ENCODE assay signal across 8 mouse cellular contexts in the genomic region with DNA sequence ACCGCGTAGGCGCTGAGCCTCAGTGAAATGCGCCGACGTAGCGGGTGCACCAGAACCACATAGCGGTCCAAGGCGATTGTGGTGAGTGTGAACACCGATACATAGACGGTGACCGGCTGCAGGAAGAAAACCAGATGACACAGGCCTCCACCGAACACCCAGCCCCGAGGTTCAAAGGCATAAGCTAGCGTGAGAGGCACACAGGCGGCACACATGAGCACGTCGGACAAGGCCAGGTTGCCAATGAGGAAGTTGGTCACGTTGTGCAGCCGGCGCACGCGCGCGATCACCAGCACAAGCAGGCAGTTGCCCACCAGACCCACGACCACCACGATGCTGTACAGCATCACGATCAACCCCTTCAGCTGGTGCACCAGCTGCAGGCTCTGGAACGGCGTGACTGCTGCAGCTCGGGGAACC. TPM values are rescaled to one million over a fixed set of nuclear protein-coding genes. Genes with fewer than 3 reads are reported as not detected.
DNase-seq lines count a peak whose midpoint lies in the region; ATAC-seq lines count a peak whose summit lies in the region.

No protein-coding gene starts in this region.

- peak overlapping the region; percentile 46 for H3K4me2 ChIP-seq in kidney, embryonic 16.5 days (replicated peaks; ENCODE audit: low read depth, low read length)
- peak overlapping the region; percentile 56 for H3K4me2 ChIP-seq in forebrain, embryonic 11.5 days (ENCODE audit: low read depth, low read length, severe bottlenecking)
- H3K4me2 ChIP-seq in limb, embryonic 13.5 days (replicated peaks) = peak overlapping the region; percentile 60
- peak overlapping the region; percentile 54 for H3K4me2 ChIP-seq in neural tube, embryonic 14.5 days (ENCODE audit: low read depth, low read length)

- no peak overlapping the region for H3K27ac ChIP-seq in kidney, embryonic 16.5 days (ENCODE audit: low read length)
- H3K27ac ChIP-seq in forebrain, embryonic 11.5 days (ENCODE audit: low read depth, low read length) = no peak overlapping the region
- no peak overlapping the region for H3K27ac ChIP-seq in limb, embryonic 13.5 days
- no peak overlapping the region for H3K27ac ChIP-seq in neural tube, embryonic 14.5 days (ENCODE audit: low read depth, low read length)

- no peak for DNase-seq in kidney, postnatal 10 days
- DNase-seq in forebrain, embryonic 11.5 days (ENCODE audit: low spot score) = peak; percentile 54
- DNase-seq in thymus, postnatal 0 days (ENCODE audit: low spot score) = no peak
- no peak for DNase-seq in layer of hippocampus, postnatal 25 days (ENCODE audit: extremely low spot score in 1 of 2, low spot score in 1 of 2)
- DNase-seq in thymus, postnatal 10 days (ENCODE audit: low spot score in 2 of 2) = no peak

- peaks cover 8% of the 10 kb centered on the region; the same call in 1 of the 2 replicates for H3K4me1 ChIP-seq in kidney, embryonic 16.5 days (ENCODE audit: insufficient read depth, low read length)
- peaks cover 12% of the 10 kb centered on the region; the same call in 1 of the 2 replicates for H3K4me1 ChIP-seq in forebrain, embryonic 11.5 days (replicated peaks; ENCODE audit: control insufficient read depth, insufficient read depth, low read length)
- H3K4me1 ChIP-seq in limb, embryonic 13.5 days = peaks cover 21% of the 10 kb centered on the region
- peaks cover 12% of the 10 kb centered on the region; the same call in 1 of the 2 replicates for H3K4me1 ChIP-seq in neural tube, embryonic 14.5 days (ENCODE audit: control insufficient read depth, insufficient read depth, low read length)

- ATAC-seq in kidney, embryonic 16.5 days (ENCODE audit: low FRiP score, low TSS enrichment) = 0 out of 2 replicates have a peak, but pooled peaks have one; percentile 15
- ATAC-seq in forebrain, embryonic 11.5 days (replicated peaks; ENCODE audit: low FRiP score) = no peak
- ATAC-seq in limb, embryonic 13.5 days (ENCODE audit: low FRiP score, low read depth) = no peak
- ATAC-seq in neural tube, embryonic 14.5 days (ENCODE audit: low read depth) = peak; percentile 60

- H3K9me3 ChIP-seq in kidney, embryonic 16.5 days (ENCODE audit: low read length) = no peaks in the 10 kb centered on the region
- H3K9me3 ChIP-seq in forebrain, embryonic 11.5 days (ENCODE audit: control insufficient read depth, low read length) = no peaks in the 10 kb centered on the region
- H3K9me3 ChIP-seq in limb, embryonic 13.5 days = no peaks in the 10 kb centered on the region
- no peaks in the 10 kb centered on the region for H3K9me3 ChIP-seq in neural tube, embryonic 14.5 days (ENCODE audit: control insufficient read depth, low read length)

- H3K4me3 ChIP-seq in kidney, embryonic 16.5 days (ENCODE audit: low read length) = peak overlapping the region; percentile 29
- peak overlapping the region; percentile 29 for H3K4me3 ChIP-seq in forebrain, embryonic 11.5 days (ENCODE audit: low read depth, low read length)
- H3K4me3 ChIP-seq in limb, embryonic 13.5 days = peak overlapping the region; percentile 33
- peak overlapping the region; percentile 30 for H3K4me3 ChIP-seq in neural tube, embryonic 14.5 days (ENCODE audit: low read depth, low read length)

- no peaks in the 10 kb centered on the region for H3K36me3 ChIP-seq in kidney, embryonic 16.5 days (ENCODE audit: insufficient read depth, low read length)
- no peaks in the 10 kb centered on the region for H3K36me3 ChIP-seq in forebrain, embryonic 11.5 days (ENCODE audit: control insufficient read depth, insufficient read depth, low read length)
- H3K36me3 ChIP-seq in limb, embryonic 13.5 days = no peaks in the 10 kb centered on the region
- no peaks in the 10 kb centered on the region for H3K36me3 ChIP-seq in neural tube, embryonic 14.5 days (ENCODE audit: control insufficient read depth, insufficient read depth, low read length)

- H3K27me3 ChIP-seq in kidney, embryonic 16.5 days (ENCODE audit: insufficient read depth, low read length) = peaks cover 36% of the 10 kb centered on the region
- H3K27me3 ChIP-seq in forebrain, embryonic 11.5 days (ENCODE audit: control insufficient read depth, insufficient read depth, low read length) = peaks cover 28% of the 10 kb centered on the region
- H3K27me3 ChIP-seq in limb, embryonic 13.5 days = peaks cover 43% of the 10 kb centered on the region
- H3K27me3 ChIP-seq in neural tube, embryonic 14.5 days (ENCODE audit: control insufficient read depth, insufficient read depth, low read length) = peaks cover 24% of the 10 kb centered on the region

- H3K9ac ChIP-seq in kidney, embryonic 16.5 days (replicated peaks; ENCODE audit: low read length) = no peak overlapping the region
- H3K9ac ChIP-seq in forebrain, embryonic 11.5 days (ENCODE audit: low read length) = no peak overlapping the region
- H3K9ac ChIP-seq in limb, embryonic 13.5 days = no peak overlapping the region
- H3K9ac ChIP-seq in neural tube, embryonic 14.5 days (replicated peaks; ENCODE audit: low read depth, low read length) = peak overlapping the region; percentile 18; the same call in 1 of the 2 replicates

- 12% methylated on average over 31 of the region's 31 CpGs for WGBS in kidney, embryonic 16.5 days
- 12% methylated on average over 31 of the region's 31 CpGs for WGBS in forebrain, embryonic 11.5 days
- 15% methylated on average over 31 of the region's 31 CpGs for WGBS in limb, embryonic 13.5 days
- 9% methylated on average over 31 of the region's 31 CpGs for WGBS in neural tube, embryonic 14.5 days

RNA-seq across cellular contexts. Expression of a gene that starts 0.5 kb away (rescaled TPM):
- not detected in 2 replicates for polyA plus RNA-seq in kidney, embryonic 16.5 days (2015; fragmentation: Nextera tagmentation; extraction: Ambion mirVana)
- polyA plus RNA-seq in forebrain, embryonic 11.5 days (2014; fragmentation: Nextera tagmentation; extraction: Ambion mirVana) = not detected in 2 replicates
- not detected in 2 replicates for polyA plus RNA-seq in limb, embryonic 13.5 days (2015; fragmentation: Nextera tagmentation; extraction: Ambion mirVana)
- polyA plus RNA-seq in neural tube, embryonic 14.5 days (2014; fragmentation: Nextera tagmentation; extraction: Ambion mirVana) = 0.22 and 0.29 TPM in 2 replicates
- not detected in 2 replicates for polyA plus RNA-seq in thymus, postnatal 0 days (2015; fragmentation: Nextera tagmentation; extraction: Ambion mirVana)
- total RNA-seq in layer of hippocampus, postnatal 25 days (2021) = under 1 TPM; 0.23 to 0.27 TPM

Comparison
In these comparisons a context has a peak if more than half of its experiments do, and no peak if none do; other contexts are left out.
1. ATAC-seq: peak in kidney, embryonic 16.5 days (single experiment) and neural tube, embryonic 14.5 days (single experiment); none in forebrain, embryonic 11.5 days (single experiment) and limb, embryonic 13.5 days (single experiment).
2. Peak in every context shown above with its lines, with median percentiles within 50 percentile points of each other: H3K4me2 ChIP-seq and H3K4me3 ChIP-seq.